Mouse (Mus musculus): ENCODE data around the gene Olfr16. TPM values are rescaled to one million over a fixed set of nuclear protein-coding genes. Genes with fewer than 3 reads are reported as not detected.

Olfr16 gene
- polyA plus RNA-seq, 1 experiment from 2014 or later: not detected

DNA sequence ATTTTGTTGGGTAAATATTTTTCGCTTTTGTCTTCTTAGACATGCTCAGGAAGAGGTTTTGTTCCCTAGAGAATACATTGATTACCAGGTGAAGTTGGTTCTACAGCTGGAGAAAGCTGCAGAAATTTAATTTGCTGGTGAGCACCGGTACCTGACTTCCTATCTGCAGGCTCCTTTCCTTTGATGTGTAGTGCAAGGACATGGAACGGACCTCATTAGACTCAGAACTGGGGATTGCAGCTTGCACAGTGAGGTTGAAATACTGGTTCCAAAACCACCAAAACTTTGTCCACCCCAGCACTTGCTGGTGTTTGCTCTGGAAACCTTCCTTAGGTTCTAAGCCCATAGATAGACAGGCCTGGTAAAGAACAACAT, 40.4 kb downstream of the Olfr16 start:
- no peak for DNase-seq (ENCODE audit: low spot score)
- 89% methylated on average over 3 of the region's 3 CpGs for WGBS
- H3K4me2 ChIP-seq (ENCODE audit: low read length): no peak overlapping the region
- no peak overlapping the region for H3K4me3 ChIP-seq (ENCODE audit: low read depth, low read length)
- no peak for ATAC-seq
- H3K27ac ChIP-seq (ENCODE audit: low read depth, low read length): no peak overlapping the region
- no peak overlapping the region for H3K9ac ChIP-seq (ENCODE audit: low read length)
- no peaks in the 10 kb centered on the region for H3K27me3 ChIP-seq (replicated peaks; ENCODE audit: control insufficient read depth, insufficient read depth, low read length)
- no peaks in the 10 kb centered on the region for H3K36me3 ChIP-seq (ENCODE audit: control insufficient read depth, insufficient read depth, low read length)
- 0 out of 2 replicates have a peak, but pooled peaks cover 2% of the 10 kb centered on the region for H3K4me1 ChIP-seq (ENCODE audit: control insufficient read depth, insufficient read depth, low read length)
- no peaks in the 10 kb centered on the region for H3K9me3 ChIP-seq (replicated peaks; ENCODE audit: control insufficient read depth, low read length)

Other genes with a start within 250 kb of the Olfr16 start
- not detected in 2 replicates for gene Apcs, start 55.4 kb upstream of the Olfr16 start, polyA plus RNA-seq (2014; fragmentation: Nextera tagmentation; extraction: Ambion mirVana)
- not detected in 2 replicates for gene Olfr1408, start 187.0 kb downstream of the Olfr16 start, polyA plus RNA-seq (2014; fragmentation: Nextera tagmentation; extraction: Ambion mirVana)
- gene Olfr1406, start 240.2 kb downstream of the Olfr16 start, polyA plus RNA-seq (2014; fragmentation: Nextera tagmentation; extraction: Ambion mirVana): not detected in 2 replicates
- gene Olfr218, start 247.4 kb downstream of the Olfr16 start, polyA plus RNA-seq (2014; fragmentation: Nextera tagmentation; extraction: Ambion mirVana): not detected in 2 replicates